8 mouse cellular contexts compared by ENCODE assay signal in the genomic region with DNA sequence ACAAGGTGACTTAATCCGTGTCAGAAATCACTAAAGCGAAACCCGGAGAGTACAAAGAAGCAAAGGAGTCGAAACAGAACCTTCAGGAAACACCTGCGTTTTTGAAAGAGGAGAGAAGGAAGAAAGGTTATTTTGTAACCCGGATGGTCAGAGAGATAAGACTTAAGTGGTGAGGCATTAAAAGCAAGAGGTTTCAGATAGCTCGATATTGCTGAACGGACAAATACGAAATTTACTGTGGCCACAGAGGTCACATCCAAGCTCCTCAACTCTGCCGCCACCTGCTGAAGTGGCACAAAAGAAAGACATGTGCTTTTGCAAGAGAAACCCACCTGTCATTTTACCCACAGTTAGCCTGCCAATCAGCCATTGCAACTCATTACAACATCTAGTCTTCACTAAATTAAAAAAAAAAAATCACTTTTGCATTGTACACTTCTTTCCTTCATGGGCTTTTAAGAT. TPM values are rescaled to one million over a fixed set of nuclear protein-coding genes. Genes with fewer than 3 reads are reported as not detected.
DNase-seq lines count a peak whose midpoint lies in the region; ATAC-seq and TF ChIP-seq lines count a peak whose summit lies in the region.

No protein-coding gene starts in this region.

- H3K27ac ChIP-seq in lung, embryonic 14.5 days (ENCODE audit: low read depth), result no peak overlapping the region
- no peak overlapping the region for H3K27ac ChIP-seq in hindbrain, embryonic 12.5 days
- no peak overlapping the region for H3K27ac ChIP-seq in limb, embryonic 15.5 days
- peak overlapping the region; percentile 82 for H3K27ac ChIP-seq in small intestine, adult 2 months (ENCODE audit: insufficient read depth, low read depth, low read length)

- H3K4me1 ChIP-seq in lung, embryonic 14.5 days (ENCODE audit: insufficient read depth), result peaks cover 16% of the 10 kb centered on the region
- H3K4me1 ChIP-seq in hindbrain, embryonic 12.5 days, result peaks cover 15% of the 10 kb centered on the region
- peaks cover 21% of the 10 kb centered on the region for H3K4me1 ChIP-seq in limb, embryonic 15.5 days
- H3K4me1 ChIP-seq in small intestine, adult 2 months (ENCODE audit: control insufficient read depth, insufficient read depth, insufficient read length, low read length), result peaks cover 5% of the 10 kb centered on the region

- H3K9me3 ChIP-seq in lung, embryonic 14.5 days (ENCODE audit: low read depth, low read length), result no peaks in the 10 kb centered on the region
- no peaks in the 10 kb centered on the region for H3K9me3 ChIP-seq in hindbrain, embryonic 12.5 days (replicated peaks)
- no peaks in the 10 kb centered on the region for H3K9me3 ChIP-seq in limb, embryonic 15.5 days

- no peak overlapping the region for H3K9ac ChIP-seq in lung, embryonic 14.5 days
- peak overlapping the region; percentile 82; the same call in 1 of the 2 replicates for H3K9ac ChIP-seq in hindbrain, embryonic 12.5 days
- H3K9ac ChIP-seq in limb, embryonic 15.5 days, result no peak overlapping the region

- no peaks in the 10 kb centered on the region for H3K36me3 ChIP-seq in lung, embryonic 14.5 days (ENCODE audit: insufficient read depth)
- no peaks in the 10 kb centered on the region for H3K36me3 ChIP-seq in hindbrain, embryonic 12.5 days
- no peaks in the 10 kb centered on the region for H3K36me3 ChIP-seq in limb, embryonic 15.5 days
- no peaks in the 10 kb centered on the region for H3K36me3 ChIP-seq in small intestine, adult 2 months (ENCODE audit: control insufficient read depth, insufficient read depth, low read length)

- no peak for TF ChIP-seq POLR2A in small intestine, adult 2 months (IDR thresholded peaks at IDR 0.05; ENCODE audit: low read depth, low read length)

- peak overlapping the region; percentile 90 for H3K4me3 ChIP-seq in lung, embryonic 14.5 days (ENCODE audit: low read depth, low read length)
- peak overlapping the region; percentile 95; the same call in 1 of the 2 replicates for H3K4me3 ChIP-seq in hindbrain, embryonic 12.5 days
- H3K4me3 ChIP-seq in limb, embryonic 15.5 days, result peak overlapping the region; percentile 97
- peak overlapping the region; percentile 37; the same call in 1 of the 2 replicates for H3K4me3 ChIP-seq in small intestine, adult 2 months (ENCODE audit: low read depth, low read length)

- WGBS in lung, embryonic 14.5 days, result 53% methylated on average over 10 of the region's 10 CpGs
- WGBS in hindbrain, embryonic 12.5 days, result 69% methylated on average over 10 of the region's 10 CpGs
- 73% methylated on average over 10 of the region's 10 CpGs for WGBS in limb, embryonic 15.5 days
- WGBS in small intestine, adult 2 months, result 6% methylated on average over 10 of the region's 10 CpGs

- peak overlapping the region; percentile 62 for H3K4me2 ChIP-seq in lung, embryonic 14.5 days
- peak overlapping the region; percentile 96 for H3K4me2 ChIP-seq in hindbrain, embryonic 12.5 days (replicated peaks)
- peak overlapping the region; percentile 44; the same call in 1 of the 2 replicates for H3K4me2 ChIP-seq in limb, embryonic 15.5 days

- DNase-seq in lung, embryonic 14.5 days, result peak; percentile 13
- DNase-seq in lung, postnatal 25 days (ENCODE audit: low spot score), result no peak
- DNase-seq in c-Kit-positive CD71-positive TER-119-negative erythroid progenitor cells, embryonic 14.5 days (ENCODE audit: low read depth), result peak; percentile 38
- no peak for DNase-seq in urinary bladder, postnatal 25 days (ENCODE audit: low spot score)
- DNase-seq in gastrocnemius, postnatal 10 days, result no peak

- ATAC-seq in lung, embryonic 14.5 days (ENCODE audit: insufficient read depth), result no peak
- no peak for ATAC-seq in hindbrain, embryonic 12.5 days (ENCODE audit: low FRiP score)
- no peak for ATAC-seq in limb, embryonic 15.5 days (ENCODE audit: insufficient number of reproducible peaks, low FRiP score, low TSS enrichment, low read depth)

- no peak for TF ChIP-seq CTCF in lung, embryonic 14.5 days (IDR thresholded peaks at IDR 0.05; ENCODE audit: low read depth)
- no peak for TF ChIP-seq CTCF in small intestine, adult 2 months (IDR thresholded peaks at IDR 0.05; ENCODE audit: extremely low read depth, insufficient read length, insufficient replicate concordance, low read depth, low read length)

- H3K27me3 ChIP-seq in lung, embryonic 14.5 days (ENCODE audit: insufficient read depth, low read length), result no peaks in the 10 kb centered on the region
- no peaks in the 10 kb centered on the region for H3K27me3 ChIP-seq in hindbrain, embryonic 12.5 days
- no peaks in the 10 kb centered on the region for H3K27me3 ChIP-seq in limb, embryonic 15.5 days
- H3K27me3 ChIP-seq in small intestine, adult 2 months (ENCODE audit: control insufficient read depth, insufficient read depth, low read length), result no peaks in the 10 kb centered on the region

RNA-seq across cellular contexts. Expression of a gene that starts 1.1 kb away (rescaled TPM):
- 23.3 and 24.5 TPM in 2 replicates for polyA plus RNA-seq in lung, embryonic 14.5 days (2014; fragmentation: Nextera tagmentation; extraction: Ambion mirVana)
- polyA plus RNA-seq in hindbrain, embryonic 12.5 days (2016; fragmentation: Nextera tagmentation; extraction: Ambion mirVana), result 30.2 and 34.3 TPM in 2 replicates
- 16.9 and 19.1 TPM in 2 replicates for polyA plus RNA-seq in limb, embryonic 15.5 days (2015; fragmentation: Nextera tagmentation; extraction: Ambion mirVana)
- 2.8 and 7.2 TPM in 2 replicates for polyA plus RNA-seq in small intestine, adult 2 months (2012; rRNA removed)
- 10 to 100 TPM; 29.8 to 31.0 TPM for total RNA-seq in gastrocnemius, postnatal 10 days (2021)

Comparison
In these comparisons a context has a peak if more than half of its experiments do, and no peak if none do; other contexts are left out.
1. DNase-seq: peak in lung, embryonic 14.5 days (single experiment) and c-Kit-positive CD71-positive TER-119-negative erythroid progenitor cells, embryonic 14.5 days (single experiment); none in lung, postnatal 25 days (single experiment), urinary bladder, postnatal 25 days (single experiment) and gastrocnemius, postnatal 10 days (single experiment).
2. H3K4me2 ChIP-seq: peak in every context shown above with its lines; median percentile 96 in hindbrain, embryonic 12.5 days; 62 in lung, embryonic 14.5 days; 44 in limb, embryonic 15.5 days.
3. H3K4me3 ChIP-seq: peak in every context shown above with its lines; median percentile 97 in limb, embryonic 15.5 days; 95 in hindbrain, embryonic 12.5 days; 90 in lung, embryonic 14.5 days; 37 in small intestine, adult 2 months.